14 mouse cellular contexts compared by ENCODE assay signal in genomic region chr1:54729316-54729715, GRCm38 (mm10).
DNase-seq lines count a peak whose midpoint lies in the region; ATAC-seq and TF ChIP-seq lines count a peak whose summit lies in the region.
"Had no signal": no experiment of that assay in that cellular context is flagged by ENCODE, and none has a peak within 500 bp of the region (broad histone marks: within the 10 kb centered on the region; RNA-seq: fewer than 3 reads in every experiment).

No protein-coding gene starts in this region.

- intact Hi-C loops in gastrocnemius, adult 2 months (cut with DNase I), result no loop called here

- no peak overlapping the region for H3K27ac ChIP-seq in lung, embryonic 14.5 days (ENCODE audit: low read depth)
- no peak overlapping the region for H3K27ac ChIP-seq in gastrocnemius, adult 2 months
- H3K27ac ChIP-seq in hindbrain, postnatal 0 days, result no peak overlapping the region
- H3K27ac ChIP-seq: embryonic facial prominence, embryonic 13.5 days; forebrain, embryonic 12.5 days; kidney, embryonic 15.5 days; layer of hippocampus, adult 2 months; liver, embryonic 13.5 days had no signal

- WGBS in lung, embryonic 14.5 days, result 81% methylated on average over 5 of the region's 5 CpGs
- WGBS in lung, adult 2 months, result 71% methylated on average over 5 of the region's 5 CpGs
- 92% methylated on average over 5 of the region's 5 CpGs for WGBS in hindbrain, postnatal 0 days

- no peaks in the 10 kb centered on the region for H3K9me3 ChIP-seq in lung, embryonic 14.5 days (ENCODE audit: low read depth, low read length)
- H3K9me3 ChIP-seq in hindbrain, postnatal 0 days (ENCODE audit: low read length), result no peaks in the 10 kb centered on the region
- H3K9me3 ChIP-seq: embryonic facial prominence, embryonic 13.5 days; forebrain, embryonic 12.5 days; kidney, embryonic 15.5 days; liver, embryonic 13.5 days; megakaryocyte, embryonic 14.5 days had no signal

- peak; percentile 75 for DNase-seq in lung, embryonic 14.5 days
- no peak for DNase-seq in lung, adult 2 months
- peak; percentile 60 for DNase-seq in gastrocnemius, adult 2 months
- DNase-seq in heart, postnatal 4 days, result peak; percentile 13
- DNase-seq in layer of hippocampus, postnatal 25 days (ENCODE audit: extremely low spot score in 1 of 2, low spot score in 1 of 2), result no peak
- no peak for DNase-seq in hindbrain, postnatal 0 days (ENCODE audit: low spot score)
- no peak for DNase-seq in layer of hippocampus, postnatal 14 days (ENCODE audit: low spot score in 2 of 2)
- DNase-seq: cerebellum, postnatal 25 days; liver, embryonic 13.5 days had no signal

- H3K4me2 ChIP-seq in lung, embryonic 14.5 days, result no peak overlapping the region
- H3K4me2 ChIP-seq in hindbrain, postnatal 0 days (ENCODE audit: low read depth, low read length), result no peak overlapping the region
- H3K4me2 ChIP-seq: embryonic facial prominence, embryonic 13.5 days; forebrain, embryonic 12.5 days; kidney, embryonic 15.5 days; liver, embryonic 13.5 days had no signal

- H3K4me3 ChIP-seq in lung, embryonic 14.5 days (ENCODE audit: low read depth, low read length), result no peak overlapping the region
- no peak overlapping the region for H3K4me3 ChIP-seq in lung, adult 2 months (replicated peaks; ENCODE audit: extremely low read depth, low read depth, low read length)
- H3K4me3 ChIP-seq in gastrocnemius, adult 2 months, result no peak overlapping the region
- no peak overlapping the region for H3K4me3 ChIP-seq in hindbrain, postnatal 0 days (ENCODE audit: low read length)
- H3K4me3 ChIP-seq: embryonic facial prominence, embryonic 13.5 days; forebrain, embryonic 12.5 days; kidney, embryonic 15.5 days; layer of hippocampus, adult 2 months; liver, embryonic 13.5 days; megakaryocyte, embryonic 14.5 days had no signal

- TF ChIP-seq POLR2A in lung, adult 2 months (IDR thresholded peaks at IDR 0.05; ENCODE audit: borderline replicate concordance, extremely low read depth, low read depth, low read length), result no peak

- no peaks in the 10 kb centered on the region for H3K4me1 ChIP-seq in lung, embryonic 14.5 days (ENCODE audit: insufficient read depth)
- H3K4me1 ChIP-seq in lung, adult 2 months (ENCODE audit: control insufficient read depth, insufficient read depth, low read length), result peaks cover 10% of the 10 kb centered on the region
- no peaks in the 10 kb centered on the region for H3K4me1 ChIP-seq in hindbrain, postnatal 0 days (ENCODE audit: insufficient read depth, low read length)
- H3K4me1 ChIP-seq: embryonic facial prominence, embryonic 13.5 days; forebrain, embryonic 12.5 days; kidney, embryonic 15.5 days; liver, embryonic 13.5 days; megakaryocyte, embryonic 14.5 days had no signal

- H3K9ac ChIP-seq in lung, embryonic 14.5 days, result no peak overlapping the region
- H3K9ac ChIP-seq in hindbrain, postnatal 0 days (replicated peaks; ENCODE audit: low read length), result no peak overlapping the region
- H3K9ac ChIP-seq: embryonic facial prominence, embryonic 13.5 days; forebrain, embryonic 12.5 days; kidney, embryonic 15.5 days; liver, embryonic 13.5 days had no signal

- H3K27me3 ChIP-seq in lung, embryonic 14.5 days (ENCODE audit: insufficient read depth, low read length), result no peaks in the 10 kb centered on the region
- H3K27me3 ChIP-seq in hindbrain, postnatal 0 days (ENCODE audit: insufficient read depth, low read length), result no peaks in the 10 kb centered on the region
- H3K27me3 ChIP-seq: embryonic facial prominence, embryonic 13.5 days; forebrain, embryonic 12.5 days; kidney, embryonic 15.5 days; liver, embryonic 13.5 days; megakaryocyte, embryonic 14.5 days had no signal

- peak; percentile 52; the same call in 1 of the 2 replicates for ATAC-seq in lung, embryonic 14.5 days (ENCODE audit: insufficient read depth)
- no peak for ATAC-seq in hindbrain, postnatal 0 days

- H3K36me3 ChIP-seq in lung, embryonic 14.5 days (ENCODE audit: insufficient read depth), result no peaks in the 10 kb centered on the region
- H3K36me3 ChIP-seq in hindbrain, postnatal 0 days (ENCODE audit: insufficient read depth, low read length), result peaks cover 3% of the 10 kb centered on the region; the same call in 1 of the 2 replicates
- H3K36me3 ChIP-seq: forebrain, embryonic 12.5 days; kidney, embryonic 15.5 days; liver, embryonic 13.5 days had no signal

- TF ChIP-seq CTCF in lung, embryonic 14.5 days (IDR thresholded peaks at IDR 0.05; ENCODE audit: low read depth), result no peak
- TF ChIP-seq CTCF in lung, adult 2 months (IDR thresholded peaks at IDR 0.05; ENCODE audit: insufficient read depth, low read length), result no peak
- TF ChIP-seq CTCF in gastrocnemius, adult 2 months (IDR thresholded peaks at IDR 0.05), result no peak
- TF ChIP-seq CTCF in hindbrain, postnatal 0 days (IDR thresholded peaks at IDR 0.05; ENCODE audit: low read depth), result no peak

Comparison
In these comparisons a context has a peak if more than half of its experiments do, and no peak if none do; other contexts are left out.
1. DNase-seq: peak in lung, embryonic 14.5 days (single experiment), gastrocnemius, adult 2 months (single experiment) and heart, postnatal 4 days (single experiment); none in lung, adult 2 months (single experiment), layer of hippocampus, postnatal 25 days (0 of 2), hindbrain, postnatal 0 days (single experiment) and layer of hippocampus, postnatal 14 days (0 of 2).